Mouse (Mus musculus): ENCODE data around the gene Tmem240.

DNA sequence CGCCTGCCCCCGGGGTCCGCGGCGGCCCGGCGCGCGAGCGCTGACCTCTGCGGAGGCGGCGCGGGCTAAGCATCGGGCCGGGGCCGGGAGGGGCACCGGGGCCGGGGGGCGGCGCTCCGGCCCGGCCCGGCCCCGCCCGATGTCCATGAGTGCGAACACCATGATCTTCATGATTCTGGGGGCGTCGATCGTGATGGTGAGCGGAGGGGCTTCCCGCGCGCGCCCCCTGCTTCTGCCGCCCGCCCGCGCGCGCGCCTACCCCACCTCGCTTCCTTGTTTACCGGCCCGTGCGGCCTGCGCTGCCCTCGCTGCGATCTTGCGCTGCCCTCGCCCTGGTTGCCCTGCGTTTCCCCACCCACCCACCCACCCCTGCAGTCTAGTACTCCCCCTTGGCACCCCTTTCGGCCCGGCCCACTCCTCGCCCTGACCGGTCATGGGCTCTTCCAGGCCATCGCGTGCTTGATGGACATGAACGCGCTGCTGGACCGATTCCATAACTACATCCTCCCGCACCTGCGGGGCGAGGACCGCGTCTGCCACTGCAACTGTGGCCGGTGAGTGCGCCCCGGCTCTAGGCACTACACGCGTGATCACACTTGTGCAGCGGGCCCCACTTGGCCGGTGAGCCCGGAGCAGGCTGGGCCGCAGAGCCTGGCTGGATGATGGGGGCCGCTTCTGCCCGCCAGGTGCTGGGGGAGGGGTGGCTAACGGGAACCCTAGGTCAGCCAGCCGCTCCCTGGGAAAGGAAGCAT, 527 bp downstream of the Tmem240 start:
- TF ChIP-seq CTCF (conservative IDR thresholded peaks at IDR 0.05; ENCODE audit: low read length) (no peak), POU5F1 (IDR thresholded peaks at IDR 0.05; ENCODE audit: borderline replicate concordance, low read length) (no peak)

All from E14TG2a.4 (cell line).